Mouse (Mus musculus) cerebellum, postnatal 14 days (tissue): Measurements from ENCODE around the gene Atad3a.

Experiments used
- DNase-seq, 2 experiments: peaks; one replicate each; pipeline ENCODE4 v3.0.0; 2021; ENCODE audit warnings: mixed read lengths in 2 of 2

Gene Atad3a

DNA sequence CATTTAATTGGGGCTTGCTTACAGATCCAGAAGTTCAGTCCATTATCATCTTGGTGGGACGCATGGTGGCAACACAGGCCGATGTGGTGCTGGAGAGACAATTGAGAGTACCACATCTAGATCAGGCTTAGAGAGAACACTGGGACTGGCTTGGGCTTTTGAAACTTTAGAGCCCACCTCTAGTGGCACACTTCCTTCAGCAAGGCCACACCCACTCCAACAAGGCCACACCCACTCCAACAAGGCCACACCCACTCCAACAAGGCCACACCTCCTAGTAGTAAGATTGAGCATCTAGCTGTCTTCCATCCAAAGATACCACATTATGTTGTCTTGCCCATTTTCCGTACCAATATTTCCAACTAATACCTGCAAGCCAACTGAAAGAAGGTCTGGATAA, 68.5 kb downstream of the Atad3a start:
- DNase-seq, result no peak
